Mouse (Mus musculus) CH12.LX (cell line): Measurements from ENCODE around the gene Smyd3. TPM values are rescaled to one million over a fixed set of nuclear protein-coding genes. Genes with fewer than 3 reads are reported as not detected.
A peak's percentile ranks its signal among the peaks of the same experiment; 100 is the strongest.

Source experiments
- DNase-seq: peaks from one replicate; pipeline ENCODE4 v3.0.0-alpha.2; 2013; ENCODE audit errors: extremely low read depth
- H3K27ac ChIP-seq: 2 replicates; pipeline ENCODE4 v1.5.1; 2012; ENCODE audit warnings: low read depth, mild to moderate bottlenecking, control low read depth, moderate library complexity; ENCODE audit not compliant: insufficient read depth
- H3K27me3 ChIP-seq: replicated peaks from 2 replicates; pipeline ENCODE3; 2012; ENCODE audit warnings: inconsistent platforms
- H3K36me3 ChIP-seq, 2 experiments: replicated peaks in 1 of 2; 2 replicates each; pipeline versions ENCODE3 to v1.6.1; 2012; ENCODE audit warnings: inconsistent platforms in 1 of 2, low read length in 1 of 2, mild to moderate bottlenecking in 1 of 2, mixed read lengths in 1 of 2, moderate library complexity in 1 of 2; ENCODE audit not compliant: control insufficient read depth in 1 of 2, insufficient read depth in 1 of 2
- H3K4me1 ChIP-seq, 2 experiments: 2 replicates each; pipeline ENCODE4 v1.6.1; 2012; ENCODE audit warnings: inconsistent platforms in 1 of 2, moderate library complexity in 1 of 2; ENCODE audit not compliant: insufficient read depth in 2 of 2, control insufficient read depth in 1 of 2
- H3K4me2 ChIP-seq: 2 replicates; pipeline ENCODE4 v1.6.1; 2012; ENCODE audit warnings: low read depth, mild to moderate bottlenecking, control low read depth; ENCODE audit not compliant: poor library complexity, insufficient read depth, severe bottlenecking
- H3K4me3 ChIP-seq, 3 experiments: fragments of 150-350 bp in 1 of 3; sonication (generic) in 1 of 3; replicated peaks in 1 of 3; 2 replicates each; pipeline versions ENCODE3 to v1.5.1; 2011 to 2012; ENCODE audit warnings: low read depth in 2 of 3, low read length in 2 of 3, mild to moderate bottlenecking in 2 of 3, moderate library complexity in 2 of 3, control low read depth in 1 of 3, improper control_type of control experiment in 1 of 3, inconsistent platforms in 1 of 3, mixed read lengths in 1 of 3; ENCODE audit not compliant: poor library complexity in 1 of 3
- H3K79me2 ChIP-seq: replicated peaks from 2 replicates; pipeline ENCODE4 v1.6.1; 2012; ENCODE audit warnings: mild to moderate bottlenecking, moderate library complexity; ENCODE audit not compliant: control insufficient read depth, poor library complexity, insufficient read depth, severe bottlenecking; ENCODE audit errors: extremely low read depth
- H3K9ac ChIP-seq: 2 replicates; pipeline ENCODE4 v1.6.1; 2012; ENCODE audit warnings: low read depth, mild to moderate bottlenecking, control low read depth, moderate library complexity; ENCODE audit not compliant: insufficient read depth
- H3K9me3 ChIP-seq: replicated peaks from 2 replicates; pipeline ENCODE3; 2012; ENCODE audit warnings: low read length, inconsistent platforms, mixed read lengths
- CHD2 ChIP-seq: IDR thresholded peaks from 2 replicates; pipeline ENCODE4 v1.6.1; 2011; ENCODE audit warnings: low read length, improper control_type of control experiment
- CTCF ChIP-seq, 2 experiments: IDR thresholded peaks in 1 of 2; conservative IDR thresholded peaks in 1 of 2; 2 replicates each; pipeline ENCODE4 v1.5.1; 2011 to 2012; ENCODE audit warnings: low read depth in 2 of 2, low read length in 2 of 2, improper control_type of control experiment in 1 of 2, inconsistent platforms in 1 of 2, mild to moderate bottlenecking in 1 of 2, moderate library complexity in 1 of 2
- ELF1 ChIP-seq: IDR thresholded peaks from 2 replicates; pipeline ENCODE4 v1.6.1; 2014; ENCODE audit warnings: low read depth, mild to moderate bottlenecking, inconsistent platforms, low read length, improper control_type of control experiment
- ETS1 ChIP-seq: conservative IDR thresholded peaks from 2 replicates; pipeline ENCODE4 v1.6.1; 2012; ENCODE audit warnings: low read depth, mild to moderate bottlenecking, inconsistent platforms, low read length, improper control_type of control experiment, moderate library complexity
- GABPA ChIP-seq: IDR thresholded peaks from 2 replicates; pipeline ENCODE4 v1.6.1; 2012; ENCODE audit warnings: low read depth, low read length, improper control_type of control experiment, inconsistent platforms; ENCODE audit not compliant: insufficient replicate concordance
- HCFC1 ChIP-seq: IDR thresholded peaks from 2 replicates; pipeline ENCODE4 v1.6.1; 2012; ENCODE audit warnings: low read depth, mild to moderate bottlenecking, inconsistent platforms, low read length, improper control_type of control experiment
- JUN ChIP-seq: IDR thresholded peaks from 2 replicates; pipeline ENCODE4 v1.6.1; 2011; ENCODE audit warnings: low read depth, mild to moderate bottlenecking, low read length, improper control_type of control experiment, moderate library complexity; ENCODE audit not compliant: insufficient read depth
- KAT2A ChIP-seq: IDR thresholded peaks from 2 replicates; pipeline ENCODE4 v1.6.1; 2012; ENCODE audit warnings: low read length, improper control_type of control experiment, inconsistent platforms; ENCODE audit not compliant: insufficient replicate concordance
- MAFK ChIP-seq: IDR thresholded peaks from 2 replicates; pipeline ENCODE4 v1.6.1; 2011; ENCODE audit warnings: low read length, improper control_type of control experiment; ENCODE audit not compliant: insufficient replicate concordance
- MAX ChIP-seq: IDR thresholded peaks from 2 replicates; pipeline ENCODE4 v1.6.1; 2011; ENCODE audit warnings: low read length, improper control_type of control experiment
- MEF2A ChIP-seq: IDR thresholded peaks from 2 replicates; pipeline ENCODE4 v1.6.1; 2014; ENCODE audit warnings: low read depth, mild to moderate bottlenecking, inconsistent platforms, low read length, improper control_type of control experiment, borderline replicate concordance
- MYC ChIP-seq: IDR thresholded peaks from 2 replicates; pipeline ENCODE4 v1.6.1; 2011; ENCODE audit warnings: low read depth, mild to moderate bottlenecking, improper control_type of control experiment, low read length
- NELFE ChIP-seq: IDR thresholded peaks from 2 replicates; pipeline ENCODE4 v1.6.1; 2011; ENCODE audit warnings: low read depth, low read length, improper control_type of control experiment
- NRF1 ChIP-seq: IDR thresholded peaks from 2 replicates; pipeline ENCODE4 v1.6.1; 2014; ENCODE audit warnings: low read depth, mild to moderate bottlenecking, inconsistent platforms, low read length, improper control_type of control experiment, moderate library complexity
- POLR2A ChIP-seq: IDR thresholded peaks from 2 replicates; pipeline ENCODE4 v1.6.1; 2011; ENCODE audit warnings: low read depth, mild to moderate bottlenecking, improper control_type of control experiment, low read length
- POLR2AphosphoS2 ChIP-seq: IDR thresholded peaks from 2 replicates; pipeline ENCODE4 v1.6.1; 2011; ENCODE audit warnings: low read depth, low read length, improper control_type of control experiment
- RAD21 ChIP-seq: IDR thresholded peaks from 2 replicates; pipeline ENCODE4 v1.6.1; 2011; ENCODE audit warnings: low read depth, mild to moderate bottlenecking, low read length, improper control_type of control experiment, moderate library complexity
- RCOR1 ChIP-seq: conservative IDR thresholded peaks from 2 replicates; pipeline ENCODE4 v1.6.1; 2012; ENCODE audit warnings: low read depth, mild to moderate bottlenecking, inconsistent platforms, low read length, improper control_type of control experiment
- SMC3 ChIP-seq: IDR thresholded peaks from 2 replicates; pipeline ENCODE4 v1.6.1; 2011; ENCODE audit warnings: low read depth, low read length, improper control_type of control experiment
- TBP ChIP-seq: conservative IDR thresholded peaks from 2 replicates; pipeline ENCODE4 v1.6.1; 2011; ENCODE audit warnings: low read depth, low read length, improper control_type of control experiment
- TCF12 ChIP-seq: IDR thresholded peaks from 2 replicates; pipeline ENCODE4 v1.6.1; 2014; ENCODE audit warnings: low read depth, mild to moderate bottlenecking, inconsistent platforms, low read length, improper control_type of control experiment
- UBTF ChIP-seq: IDR thresholded peaks from 2 replicates; pipeline ENCODE4 v1.6.1; 2012; ENCODE audit warnings: low read depth, mild to moderate bottlenecking, inconsistent platforms, low read length, improper control_type of control experiment, moderate library complexity
- USF1 ChIP-seq: IDR thresholded peaks from 2 replicates; pipeline ENCODE4 v1.6.1; 2014; ENCODE audit warnings: low read depth, mild to moderate bottlenecking, inconsistent platforms, low read length, improper control_type of control experiment
- USF2 ChIP-seq: conservative IDR thresholded peaks from 2 replicates; pipeline ENCODE4 v1.6.1; 2011; ENCODE audit warnings: low read depth, low read length, improper control_type of control experiment
- ZC3H11A ChIP-seq: IDR thresholded peaks from 2 replicates; pipeline ENCODE4 v1.6.1; 2012; ENCODE audit warnings: low read depth, mild to moderate bottlenecking, inconsistent platforms, low read length, improper control_type of control experiment
- ZMIZ1 ChIP-seq: IDR thresholded peaks from 2 replicates; pipeline ENCODE4 v1.6.1; 2012; ENCODE audit warnings: low read depth, mild to moderate bottlenecking, inconsistent platforms, low read length, improper control_type of control experiment
- ZNF384 ChIP-seq: IDR thresholded peaks from 2 replicates; pipeline ENCODE4 v1.6.1; 2012; ENCODE audit warnings: low read depth, low read length, improper control_type of control experiment, inconsistent platforms
- dilution Hi-C: fragments of 300-500 bp; cut with MboI; formaldehyde crosslinking; loops from 2 replicates; pipeline ENCODE4 v1.14.3; 2020; ENCODE audit warnings: low sequenced_read_pairs; ENCODE audit not compliant: extremely low pct_unique_long_range_greater_than_20kb, extremely low pct_ligation_motif_present
- in situ Hi-C: fragments of 300-500 bp; cut with MboI; formaldehyde crosslinking; loops from 3 replicates; pipeline ENCODE4 v1.14.3; 2019; ENCODE audit warnings: low sequenced_read_pairs, low pct_ligation_motif_present, low pct_unique_long_range_greater_than_20kb, mixed read lengths
- polyA plus RNA-seq: library from polyadenylated mRNA; unstranded; fragments of >175 nt; gene quantifications from 2 replicates; pipeline ENCODE4 v1.2.1, GENCODE M21; 2012; ENCODE audit warnings: low read depth; ENCODE audit not compliant: insufficient read length
- total RNA-seq, 2 experiments: library from RNA; depleted of rRNA; stranded (reverse); fragments of 300-350 nt in 1 of 2; fragments of >200 nt in 1 of 2; gene quantifications; 2 replicates each; pipeline ENCODE4 v1.2.3; 2012 to 2014

Smyd3 gene
- total and polyA plus RNA-seq, 3 experiments: 11.4 to 12.5 (median 11.8) TPM

DNA sequence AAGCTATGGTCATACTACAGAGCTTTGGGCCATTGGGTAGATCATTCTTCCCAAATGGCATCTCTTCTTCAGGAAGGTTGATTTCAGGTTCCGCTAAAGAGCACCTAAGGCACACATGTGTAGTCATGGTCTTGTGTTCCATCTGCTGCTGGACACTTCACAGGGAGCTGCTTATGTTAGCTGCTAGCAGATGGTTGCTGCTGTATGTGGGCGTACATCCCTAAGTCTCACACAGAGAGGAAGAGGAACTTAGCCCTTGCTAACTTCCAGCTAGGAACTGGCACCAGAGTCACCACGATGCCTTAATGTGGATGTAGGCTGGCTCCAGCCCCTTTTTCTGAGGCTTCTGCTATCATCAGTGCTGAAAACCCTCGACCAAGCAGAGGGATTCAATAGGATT lies 491.2 kb downstream of the Smyd3 start:
- H3K9ac ChIP-seq: no peak overlapping the region
- no peak overlapping the region for H3K4me2 ChIP-seq
- no peak overlapping the region for H3K4me3 ChIP-seq
- peaks cover 4 to 16% of the 10 kb centered on the region in 2 experiments; a peak in 2 of 4 replicates for H3K4me1 ChIP-seq
- in situ Hi-C loops: no loop called here
- H3K27ac ChIP-seq: no peak overlapping the region
- TF ChIP-seq USF1 (no peak), UBTF (no peak), NELFE (no peak), MAX (no peak), ZC3H11A (no peak), NRF1 (no peak), ZMIZ1 (no peak), ETS1 (no peak), USF2 (no peak), RAD21 (no peak), CHD2 (no peak), MYC (no peak), CTCF (conservative IDR thresholded peaks at IDR 0.05 in 1 of 2, IDR thresholded peaks at IDR 0.05 in 1 of 2; ENCODE audit: low read depth in 2 of 2, low read length in 2 of 2) (no peak), ELF1 (no peak), MAFK (no peak), ZNF384 (no peak), SMC3 (no peak), RCOR1 (no peak), POLR2A (no peak), GABPA (no peak)
- TF ChIP-seq, all 38 proteins: peak for 0
- Histone ChIP-seq H3K9me3 (no peaks in the 10 kb centered on the region), H3K36me3 (no peaks in the 10 kb centered on the region), H3K27me3 (no peaks in the 10 kb centered on the region), H3K79me2 (no peaks in the 10 kb centered on the region)
- dilution Hi-C loops: no loop called here
- no peak for DNase-seq

DNA sequence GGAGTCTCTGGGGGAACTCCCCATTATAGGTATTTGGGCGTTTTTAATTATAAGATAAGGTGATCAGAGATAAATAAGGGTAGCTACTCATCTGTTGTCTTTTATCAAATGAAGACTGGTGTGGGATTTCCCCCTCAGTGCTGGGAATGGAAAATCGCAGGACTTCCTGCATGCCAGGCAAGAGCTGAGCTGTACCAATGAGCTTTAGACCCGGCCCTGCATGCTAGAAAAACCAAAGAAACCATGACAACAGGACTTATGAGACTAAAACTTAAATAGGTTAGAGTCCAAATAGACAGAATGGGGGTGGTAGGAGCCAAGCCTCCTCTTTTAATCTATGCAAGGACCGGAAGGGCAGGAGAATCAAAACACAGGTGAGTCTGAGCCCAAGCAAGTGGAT lies 492.7 kb downstream of the Smyd3 start:
- peaks cover 4 to 16% of the 10 kb centered on the region in 2 experiments; a peak in 2 of 4 replicates for H3K4me1 ChIP-seq
- no peak overlapping the region for H3K4me2 ChIP-seq
- dilution Hi-C loops: no loop called here
- H3K4me3 ChIP-seq: no peak overlapping the region
- DNase-seq: peak; percentile 45
- TF ChIP-seq JUN (no peak), USF1 (no peak), CHD2 (no peak), HCFC1 (no peak), UBTF (no peak), TBP (no peak), GABPA (no peak), ZNF384 (no peak), MYC (no peak), ELF1 (no peak), MAFK (no peak), POLR2AphosphoS2 (no peak), KAT2A (no peak), NELFE (no peak), POLR2A (no peak), ETS1 (no peak), NRF1 (no peak), MEF2A (no peak), TCF12 (no peak), RAD21 (no peak)
- TF ChIP-seq, all 38 proteins: peak for 0
- Histone ChIP-seq H3K36me3 (no peaks in the 10 kb centered on the region), H3K9ac (no peak overlapping the region), H3K27me3 (no peaks in the 10 kb centered on the region), H3K79me2 (no peaks in the 10 kb centered on the region), H3K9me3 (no peaks in the 10 kb centered on the region), H3K27ac (no peak overlapping the region)
- in situ Hi-C loops: no loop called here
